Mouse (Mus musculus): ENCODE data around the gene Ptrh2.

The Ptrh2 gene

GRCm38 (mm10) chr11:86683395-86684125 lies at the start of gene Ptrh2, which contains the start of gene Vmp1:
Ptrh2 (plus strand) TSS chr11:86683985.
Vmp1 (minus strand) TSS chr11:86683836.
- DNase-seq (ENCODE audit: low spot score in 2 of 2): peak; percentile 87 to 89

GRCm38 (mm10) chr11:86634396-86634795 lies 49.4 kb upstream of the Ptrh2 start:
- DNase-seq (ENCODE audit: low spot score in 2 of 2): no peak

- DNase-seq (ENCODE audit: low spot score in 2 of 2): no peak
These were observed 46.1 kb upstream of the Ptrh2 start for GRCm38 (mm10) chr11:86637697-86638096.

GRCm38 (mm10) chr11:86641714-86642113 lies 42.1 kb upstream of the Ptrh2 start:
- DNase-seq (ENCODE audit: low spot score in 2 of 2): no peak

- DNase-seq (ENCODE audit: low spot score in 2 of 2): no peak
These were observed 39.2 kb upstream of the Ptrh2 start for GRCm38 (mm10) chr11:86644553-86644952.

GRCm38 (mm10) chr11:86646136-86646834 lies 37.5 kb upstream of the Ptrh2 start:
- DNase-seq (ENCODE audit: low spot score in 2 of 2): no peak

- no peak for DNase-seq (ENCODE audit: low spot score in 2 of 2)
These were observed 36.8 kb upstream of the Ptrh2 start for GRCm38 (mm10) chr11:86646885-86647459.

- no peak for DNase-seq (ENCODE audit: low spot score in 2 of 2)
These were observed 35.9 kb upstream of the Ptrh2 start for GRCm38 (mm10) chr11:86647706-86648447.

- no peak for DNase-seq (ENCODE audit: low spot score in 2 of 2)
These were observed 34.2 kb upstream of the Ptrh2 start for GRCm38 (mm10) chr11:86649542-86649941.

GRCm38 (mm10) chr11:86650676-86651075 lies 33.1 kb upstream of the Ptrh2 start:
- DNase-seq (ENCODE audit: low spot score in 2 of 2): no peak

GRCm38 (mm10) chr11:86652578-86652979 lies 31.2 kb upstream of the Ptrh2 start:
- DNase-seq (ENCODE audit: low spot score in 2 of 2): no peak

- peak in 1 of 2 experiments; percentile 43 for DNase-seq (ENCODE audit: low spot score in 2 of 2)
These were observed 30.3 kb upstream of the Ptrh2 start for GRCm38 (mm10) chr11:86653446-86653845.

GRCm38 (mm10) chr11:86654096-86654495 lies 29.7 kb upstream of the Ptrh2 start:
- no peak for DNase-seq (ENCODE audit: low spot score in 2 of 2)

GRCm38 (mm10) chr11:86655671-86656070 lies 28.1 kb upstream of the Ptrh2 start:
- no peak for DNase-seq (ENCODE audit: low spot score in 2 of 2)

- DNase-seq (ENCODE audit: low spot score in 2 of 2): no peak
These were observed 26.8 kb upstream of the Ptrh2 start for GRCm38 (mm10) chr11:86656849-86657567.

- no peak for DNase-seq (ENCODE audit: low spot score in 2 of 2)
These were observed 25.9 kb upstream of the Ptrh2 start for GRCm38 (mm10) chr11:86657863-86658262.

GRCm38 (mm10) chr11:86662986-86663895 lies 20.5 kb upstream of the Ptrh2 start:
- no peak for DNase-seq (ENCODE audit: low spot score in 2 of 2)

- DNase-seq (ENCODE audit: low spot score in 2 of 2): no peak
These were observed 19.8 kb upstream of the Ptrh2 start for GRCm38 (mm10) chr11:86663977-86664376.

GRCm38 (mm10) chr11:86664406-86664805 lies 19.4 kb upstream of the Ptrh2 start:
- DNase-seq (ENCODE audit: low spot score in 2 of 2): no peak

- DNase-seq (ENCODE audit: low spot score in 2 of 2): no peak
These were observed 16.2 kb upstream of the Ptrh2 start for GRCm38 (mm10) chr11:86667553-86667952.
